Mouse (Mus musculus) forebrain, postnatal 0 days (tissue): ENCODE results near the gene Caprin1. TPM values are rescaled to one million over a fixed set of nuclear protein-coding genes. Genes with fewer than 3 reads are reported as not detected.

Source experiments
- ATAC-seq: fragments of 200-750 bp; cut with Nextera tagmentation; 2 replicates; pipeline ENCODE4 v1.8.0; 2017; ENCODE audit warnings: mild to moderate bottlenecking, moderate library complexity
- DNase-seq: peaks from one replicate; pipeline ENCODE4 v3.0.0-alpha.2; 2015
- H3K27ac ChIP-seq: fragments of 300-500 bp; sonication (generic); 2 replicates; pipeline ENCODE4 v1.5.1; 2014; ENCODE audit warnings: low read depth, mild to moderate bottlenecking, antibody characterized with exemption, low read length, moderate library complexity, mixed read lengths
- H3K27me3 ChIP-seq: fragments of 300-500 bp; sonication (generic); 2 replicates; pipeline ENCODE4 v1.6.1; 2014; ENCODE audit warnings: mild to moderate bottlenecking, low read length, mixed read lengths; ENCODE audit not compliant: insufficient read depth
- H3K36me3 ChIP-seq: fragments of 300-500 bp; sonication (generic); 2 replicates; pipeline ENCODE4 v1.6.1; 2014; ENCODE audit warnings: mild to moderate bottlenecking, moderate library complexity; ENCODE audit not compliant: insufficient read depth
- H3K4me1 ChIP-seq: fragments of 300-500 bp; sonication (generic); 2 replicates; pipeline ENCODE4 v1.6.1; 2014; ENCODE audit warnings: antibody characterized with exemption; ENCODE audit not compliant: insufficient read depth
- H3K4me2 ChIP-seq: fragments of 300-500 bp; sonication (generic); 2 replicates; pipeline ENCODE4 v1.6.1; 2014; ENCODE audit warnings: low read depth, mild to moderate bottlenecking, moderate library complexity
- H3K4me3 ChIP-seq: fragments of 300-500 bp; sonication (generic); 2 replicates; pipeline ENCODE4 v1.5.1; 2014; ENCODE audit warnings: low read depth, low read length, mixed read lengths
- H3K9ac ChIP-seq: fragments of 300-500 bp; sonication (generic); 2 replicates; pipeline ENCODE4 v1.6.1; 2014; ENCODE audit warnings: mild to moderate bottlenecking
- H3K9me3 ChIP-seq: fragments of 300-500 bp; sonication (generic); 2 replicates; pipeline ENCODE4 v1.6.1; 2016; ENCODE audit warnings: low read length
- CTCF ChIP-seq: sonication (generic); IDR thresholded peaks from 2 replicates; pipeline ENCODE4 v1.5.1; 2016; ENCODE audit warnings: antibody characterized with exemption, control low read depth, low read depth
- WGBS: fragments of 180-500 bp; shearing (Covaris S2); extraction: QIAGEN DNeasy Blood & Tissue Kit; methylation state at CpG from one replicate; pipeline ENCODE4 v1.1.7; 2014; 5-methylcytosine and 5-hydroxymethylcytosine counted together
- polyA plus RNA-seq: library from polyadenylated mRNA; unstranded; fragments of >200 nt; fragmentation: Nextera tagmentation; extraction: Ambion mirVana; gene quantifications from 2 replicates; pipeline ENCODE4 v1.2.1, GENCODE M21; 2015
- total RNA-seq: library from RNA; depleted of rRNA; stranded (reverse); fragments of >200 nt; gene quantifications from 2 replicates; pipeline ENCODE4 v1.2.3, GENCODE M21; 2014; rRNA removed

The Caprin1 gene
- 342 and 369 TPM in 2 replicates for total RNA-seq
- 233 and 253 TPM in 2 replicates for polyA plus RNA-seq

- ATAC-seq (peak; percentile 94), DNase-seq (peak; percentile 96)
- Histone ChIP-seq H3K4me1 (peaks cover 8% of the 10 kb centered on the region; the same call in 1 of the 2 replicates), H3K4me3 (peak within 1 kb of the TSS; percentile 84), H3K9me3 (no peaks in the 10 kb centered on the region), H3K27ac (peak within 1 kb of the TSS; percentile 100), H3K36me3 (peaks cover 8% of the 10 kb centered on the region), H3K4me2 (peak within 1 kb of the TSS; percentile 60), H3K27me3 (no peaks in the 10 kb centered on the region), H3K9ac (peak within 1 kb of the TSS; percentile 99)
- no peak for TF ChIP-seq CTCF
- under 1% methylated on average over 33 of the region's 33 CpGs for WGBS
Observed at GRCm38 (mm10) chr2:103797491-103798009, at the start of gene Caprin1. Gene Caprin1, minus strand, starts transcription at chr2:103797649.

DNA sequence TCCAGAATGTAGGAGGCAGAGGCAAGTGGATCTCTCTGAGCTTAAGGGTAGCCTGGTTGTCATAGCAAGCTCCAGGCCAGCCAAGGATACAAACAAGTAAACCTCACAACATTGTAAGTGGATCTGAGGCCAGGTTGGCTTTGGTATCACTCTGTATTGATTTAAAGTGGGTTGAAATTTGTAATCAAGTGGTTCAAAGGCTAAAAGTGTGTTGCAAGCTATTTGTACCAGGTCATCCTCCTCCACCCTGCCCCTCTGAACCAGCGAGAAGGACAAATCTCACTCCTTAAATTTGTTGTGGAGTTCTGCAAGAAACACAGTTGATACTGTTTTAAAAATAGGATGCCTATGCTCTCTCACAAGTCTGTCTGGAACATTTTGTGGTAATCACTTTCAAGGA, 49.4 kb upstream of the Caprin1 start:
- no peaks in the 10 kb centered on the region for H3K4me1 ChIP-seq
- H3K4me3 ChIP-seq: no peak overlapping the region
- no peak overlapping the region for H3K27ac ChIP-seq
- no peaks in the 10 kb centered on the region for H3K9me3 ChIP-seq
- H3K27me3 ChIP-seq: no peaks in the 10 kb centered on the region
- H3K4me2 ChIP-seq: no peak overlapping the region
- DNase-seq (no peak), ATAC-seq (no peak)
- WGBS: 94% methylated on average over 1 of the region's 1 CpGs
- H3K36me3 ChIP-seq: no peaks in the 10 kb centered on the region
- no peak overlapping the region for H3K9ac ChIP-seq
- TF ChIP-seq CTCF: no peak

DNA sequence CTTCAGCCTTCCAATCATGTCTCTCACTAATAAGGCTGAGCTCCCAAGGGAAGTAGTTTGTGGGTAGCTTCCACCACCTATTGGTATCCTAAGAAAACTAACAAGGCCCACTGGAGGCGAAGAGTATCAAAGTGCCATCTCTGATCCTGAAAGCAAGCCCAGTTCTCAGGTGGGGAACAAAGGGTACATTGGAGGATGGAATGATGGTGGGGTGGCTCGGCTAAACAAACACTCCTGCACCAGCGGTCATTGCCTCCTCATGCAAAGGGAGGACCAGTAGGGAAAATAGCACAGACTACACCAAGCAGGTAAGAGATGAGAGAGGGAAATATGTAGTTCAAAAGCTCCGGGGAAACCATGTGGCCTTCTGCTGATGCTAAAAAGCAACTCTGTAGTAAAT, 48.8 kb upstream of the Caprin1 start:
- no peak for TF ChIP-seq CTCF
- no peaks in the 10 kb centered on the region for H3K27me3 ChIP-seq
- H3K27ac ChIP-seq: no peak overlapping the region
- H3K4me1 ChIP-seq: no peaks in the 10 kb centered on the region
- no peak overlapping the region for H3K4me2 ChIP-seq
- no peak overlapping the region for H3K4me3 ChIP-seq
- DNase-seq: no peak
- WGBS: 89% methylated on average over 4 of the region's 4 CpGs
- H3K9me3 ChIP-seq: no peaks in the 10 kb centered on the region
- ATAC-seq: no peak
- H3K36me3 ChIP-seq: no peaks in the 10 kb centered on the region
- H3K9ac ChIP-seq: no peak overlapping the region

DNA sequence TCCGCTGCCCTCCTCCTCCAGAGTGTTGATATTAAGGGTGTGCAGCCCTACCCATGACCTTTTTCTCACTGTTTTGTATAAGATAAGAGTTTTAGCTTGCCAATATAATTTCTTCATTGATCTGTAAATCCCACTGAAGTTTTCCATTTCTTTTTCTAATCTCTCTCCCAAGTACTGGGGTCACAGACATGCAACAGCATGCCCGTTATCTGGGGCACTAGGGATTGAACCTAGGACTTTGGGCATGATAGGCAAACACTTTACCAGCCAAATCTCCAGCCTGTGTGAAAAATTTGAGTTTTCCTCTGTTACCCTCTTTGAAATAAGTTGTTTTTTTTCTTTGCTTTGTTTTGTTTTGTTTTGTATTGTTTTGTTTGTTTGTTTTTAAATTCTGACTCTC, 46.6 kb upstream of the Caprin1 start:
- TF ChIP-seq CTCF: no peak
- H3K9ac ChIP-seq: no peak overlapping the region

GRCm38 (mm10) chr2:103843321-103843720, 45.9 kb upstream of the Caprin1 start:
- Histone ChIP-seq H3K9ac (no peak overlapping the region), H3K4me3 (no peak overlapping the region), H3K27me3 (no peaks in the 10 kb centered on the region), H3K36me3 (no peaks in the 10 kb centered on the region), H3K9me3 (no peaks in the 10 kb centered on the region), H3K4me1 (no peaks in the 10 kb centered on the region), H3K27ac (no peak overlapping the region), H3K4me2 (no peak overlapping the region)
- ATAC-seq: no peak
- DNase-seq: no peak
- 96% methylated on average over 13 of the region's 13 CpGs for WGBS
- TF ChIP-seq CTCF: no peak

More for the DNA sequence above, 46.6 kb upstream of the Caprin1 start:
- H3K27me3 ChIP-seq: no peaks in the 10 kb centered on the region
- no peak for ATAC-seq
- DNase-seq: no peak
- no peaks in the 10 kb centered on the region for H3K36me3 ChIP-seq
- H3K4me2 ChIP-seq: no peak overlapping the region
- no peak overlapping the region for H3K4me3 ChIP-seq
- H3K27ac ChIP-seq: no peak overlapping the region
- no peaks in the 10 kb centered on the region for H3K4me1 ChIP-seq
- WGBS: 89% methylated on average over 2 of the region's 2 CpGs
- H3K9me3 ChIP-seq: no peaks in the 10 kb centered on the region

GRCm38 (mm10) chr2:103842299-103842698, 44.9 kb upstream of the Caprin1 start:
- no peaks in the 10 kb centered on the region for H3K36me3 ChIP-seq
- H3K27me3 ChIP-seq: no peaks in the 10 kb centered on the region
- TF ChIP-seq CTCF: no peak
- no peak overlapping the region for H3K4me2 ChIP-seq
- 83% methylated on average over 4 of the region's 5 CpGs for WGBS
- H3K4me1 ChIP-seq: no peaks in the 10 kb centered on the region
- H3K9me3 ChIP-seq: no peaks in the 10 kb centered on the region
- no peak overlapping the region for H3K9ac ChIP-seq
- no peak overlapping the region for H3K27ac ChIP-seq
- H3K4me3 ChIP-seq: no peak overlapping the region
- ATAC-seq: 0 out of 2 replicates have a peak, but pooled peaks have one; percentile 42
- DNase-seq: no peak

DNA sequence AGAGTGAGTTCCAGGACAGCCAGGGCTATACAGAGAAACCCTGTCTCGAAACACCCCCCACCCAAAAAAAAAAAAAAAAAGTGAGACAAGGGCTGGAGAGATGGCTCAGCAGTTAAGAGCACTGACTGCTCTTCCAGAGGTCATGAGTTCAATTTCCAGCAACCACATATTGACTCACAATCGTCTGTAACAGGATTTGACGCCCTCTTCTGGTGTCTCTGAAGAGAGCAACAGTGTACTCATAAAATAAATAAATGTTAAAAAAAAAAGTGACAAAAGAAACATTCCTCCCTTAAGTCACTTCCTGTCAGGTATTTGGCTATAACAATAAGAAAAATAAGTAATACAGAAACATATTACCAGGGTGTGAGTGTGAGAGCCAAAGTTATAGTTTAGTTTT, 41.0 kb upstream of the Caprin1 start:
- no peak for TF ChIP-seq CTCF
- H3K4me3 ChIP-seq: no peak overlapping the region
- DNase-seq (no peak), ATAC-seq (no peak)
- H3K36me3 ChIP-seq: no peaks in the 10 kb centered on the region
- H3K4me2 ChIP-seq: no peak overlapping the region
- no peaks in the 10 kb centered on the region for H3K4me1 ChIP-seq
- H3K27ac ChIP-seq: no peak overlapping the region
- no peak overlapping the region for H3K9ac ChIP-seq
- no peaks in the 10 kb centered on the region for H3K27me3 ChIP-seq
- no peaks in the 10 kb centered on the region for H3K9me3 ChIP-seq
- whole genome bisulfite sequencing: 72% methylated on average over 3 of the region's 3 CpGs

DNA sequence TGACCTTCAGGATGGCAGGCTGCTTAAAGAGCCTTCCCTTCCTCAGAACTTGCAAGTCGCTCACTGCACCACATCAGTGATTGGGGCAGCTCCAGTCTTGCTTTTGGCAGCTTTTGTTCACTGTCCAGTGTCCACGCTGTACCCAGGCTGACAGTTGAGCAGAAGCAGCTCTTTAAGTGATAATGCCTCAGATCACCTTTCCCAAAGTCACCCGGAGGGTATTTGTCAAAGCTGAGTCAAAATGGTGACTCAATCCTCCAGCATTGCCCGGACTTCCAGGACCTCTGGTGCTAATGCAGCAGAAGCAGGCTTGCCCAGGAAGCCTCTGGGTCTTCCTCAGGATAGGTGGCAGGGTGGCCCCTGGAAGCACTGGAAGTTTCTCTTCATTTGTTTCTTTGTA, 39.7 kb upstream of the Caprin1 start:
- Histone ChIP-seq H3K27ac (no peak overlapping the region), H3K9ac (no peak overlapping the region), H3K9me3 (no peaks in the 10 kb centered on the region), H3K4me3 (no peak overlapping the region), H3K4me2 (no peak overlapping the region), H3K27me3 (no peaks in the 10 kb centered on the region), H3K36me3 (no peaks in the 10 kb centered on the region), H3K4me1 (no peaks in the 10 kb centered on the region)
- WGBS: 84% methylated on average over 4 of the region's 4 CpGs
- TF ChIP-seq CTCF: no peak
- ATAC-seq (no peak), DNase-seq (no peak)
